Mouse (Mus musculus): Measurements from ENCODE around the gene Bpgm.

Bpgm gene

GRCm38 (mm10) chr6:34475974-34476794 lies at the start of gene Bpgm:
TSS of gene Bpgm (plus strand) at chr6:34476207.
- peak; percentile 98 for DNase-seq (ENCODE audit: low read depth, low spot score)

DNA sequence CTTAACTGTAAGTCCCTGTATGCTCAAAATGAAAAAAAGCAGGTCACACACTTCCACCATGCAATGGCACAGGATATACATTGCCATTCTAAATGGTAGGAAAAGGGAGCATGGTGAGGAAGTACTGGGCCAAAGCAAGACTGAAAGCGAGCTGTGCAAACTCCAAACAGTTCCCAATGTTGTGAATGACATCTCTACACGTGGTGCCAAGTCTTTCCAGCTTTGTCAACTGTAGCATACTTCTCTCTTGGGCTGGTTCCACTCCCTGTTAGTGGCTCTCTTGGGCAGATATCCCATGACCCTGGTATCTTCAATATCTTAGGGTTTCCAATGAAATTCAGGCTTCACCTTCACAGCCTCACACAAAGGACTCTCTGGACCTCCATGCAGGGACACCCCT lies 37.0 kb upstream of the Bpgm start:
- DNase-seq (ENCODE audit: low read depth, low spot score): no peak

GRCm38 (mm10) chr6:34441556-34442257 lies 34.3 kb upstream of the Bpgm start:
- no peak for DNase-seq (ENCODE audit: low read depth, low spot score)

GRCm38 (mm10) chr6:34443791-34444190 lies 32.2 kb upstream of the Bpgm start:
- DNase-seq (ENCODE audit: low read depth, low spot score): no peak

DNA sequence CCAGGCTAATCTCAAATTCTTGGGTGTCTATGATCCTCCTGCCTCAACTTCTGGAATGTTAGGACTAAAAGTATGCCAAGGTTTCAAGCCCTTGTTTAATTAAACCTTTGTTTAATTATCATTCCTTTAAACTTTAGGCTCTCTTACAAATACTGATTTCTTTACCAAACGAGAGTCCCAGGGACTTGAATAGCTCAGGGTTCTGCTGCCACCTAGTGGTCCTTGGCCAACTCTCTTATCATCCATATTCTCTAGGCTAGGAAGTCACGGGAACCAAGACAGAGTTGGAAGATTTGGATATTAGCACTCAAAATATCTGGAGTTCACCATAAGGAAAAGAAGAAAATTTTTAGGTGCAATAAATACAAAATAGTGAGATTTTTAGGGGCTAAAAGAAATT lies 28.0 kb upstream of the Bpgm start:
- DNase-seq (ENCODE audit: low read depth, low spot score): peak; percentile 79

GRCm38 (mm10) chr6:34448696-34449095 lies 27.3 kb upstream of the Bpgm start:
- no peak for DNase-seq (ENCODE audit: low read depth, low spot score)

DNA sequence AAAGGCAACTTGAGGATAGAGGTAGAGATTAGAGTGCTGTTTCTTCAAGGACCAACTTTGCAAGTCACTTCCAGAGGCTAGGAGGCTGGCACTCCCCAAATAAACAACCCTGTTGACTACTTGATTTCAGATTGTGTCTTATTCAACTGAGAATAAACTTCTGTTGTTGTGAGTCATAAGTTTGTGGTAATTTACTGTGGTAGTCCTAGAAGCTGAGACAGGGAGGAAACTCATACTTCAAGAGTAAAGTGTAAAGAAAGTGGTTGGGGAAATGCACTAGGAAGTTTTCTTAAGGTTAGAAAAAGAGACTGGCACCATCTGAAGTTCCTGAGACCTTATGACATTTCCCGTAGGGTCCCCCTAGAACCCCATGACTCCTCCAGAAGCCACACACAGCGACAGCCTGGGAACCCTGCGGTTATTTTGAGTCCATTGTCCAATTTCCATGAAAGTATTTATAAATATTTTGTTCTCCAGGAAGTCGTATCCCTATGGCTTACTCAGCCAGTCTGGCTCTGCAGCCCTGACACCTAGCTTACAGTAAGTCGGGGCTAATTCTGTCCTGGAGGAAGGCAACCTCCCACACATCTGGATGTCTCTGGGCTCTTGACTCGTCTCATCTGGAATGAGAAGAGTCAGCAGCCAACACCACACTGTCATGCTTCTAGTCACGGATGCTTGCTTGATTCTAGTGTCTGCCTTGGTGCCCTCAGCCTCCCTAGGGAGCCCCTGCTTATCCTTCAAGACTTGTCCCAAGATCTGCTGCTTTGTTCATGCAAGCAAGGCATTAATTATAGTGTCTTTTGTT lies 22.8 kb upstream of the Bpgm start:
- no peak for DNase-seq (ENCODE audit: low read depth, low spot score)

- no peak for DNase-seq (ENCODE audit: low read depth, low spot score)
Observed at GRCm38 (mm10) chr6:34459456-34459855, 16.6 kb upstream of the Bpgm start.

DNA sequence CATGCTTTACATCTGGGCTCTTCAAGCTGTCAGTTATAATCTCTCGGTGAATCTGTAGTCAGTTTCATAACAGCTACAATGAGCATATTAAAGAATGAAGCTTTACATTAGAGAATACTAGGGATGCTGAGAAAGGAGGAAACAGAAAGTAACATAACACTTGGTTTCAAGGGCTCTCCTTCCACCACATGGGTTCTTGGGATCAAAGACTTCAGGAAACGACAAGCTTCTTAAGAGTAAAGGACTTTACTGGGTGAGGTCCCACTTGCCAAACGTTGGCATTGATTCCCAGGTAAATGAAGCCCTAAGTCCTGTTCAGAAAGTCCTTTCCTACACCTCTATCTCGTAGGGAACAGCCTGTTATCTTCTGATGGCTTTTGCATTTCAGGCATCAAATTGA lies 15.4 kb upstream of the Bpgm start:
- no peak for DNase-seq (ENCODE audit: low read depth, low spot score)

DNA sequence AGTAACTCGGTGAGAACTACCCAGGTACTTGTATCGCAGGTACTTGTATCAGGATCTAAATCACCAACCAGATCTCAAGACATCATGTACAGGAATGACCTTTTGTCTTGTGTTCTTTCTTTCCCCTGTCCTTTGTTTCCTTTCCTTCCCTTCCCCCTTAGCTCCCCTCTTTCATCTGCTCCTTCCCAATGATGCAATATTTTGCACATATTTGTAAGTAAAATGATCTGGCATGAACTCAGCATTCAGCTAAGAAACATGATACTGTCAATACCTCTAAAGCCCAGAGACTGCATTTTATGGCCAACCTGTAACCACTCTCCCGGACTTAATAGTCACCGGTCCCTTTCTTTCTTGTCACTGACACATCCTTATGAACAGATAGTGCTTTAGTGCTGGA lies 12.4 kb upstream of the Bpgm start:
- DNase-seq (ENCODE audit: low read depth, low spot score): no peak

GRCm38 (mm10) chr6:34471434-34472110 lies 4.4 kb upstream of the Bpgm start:
- no peak for DNase-seq (ENCODE audit: low read depth, low spot score)

DNA sequence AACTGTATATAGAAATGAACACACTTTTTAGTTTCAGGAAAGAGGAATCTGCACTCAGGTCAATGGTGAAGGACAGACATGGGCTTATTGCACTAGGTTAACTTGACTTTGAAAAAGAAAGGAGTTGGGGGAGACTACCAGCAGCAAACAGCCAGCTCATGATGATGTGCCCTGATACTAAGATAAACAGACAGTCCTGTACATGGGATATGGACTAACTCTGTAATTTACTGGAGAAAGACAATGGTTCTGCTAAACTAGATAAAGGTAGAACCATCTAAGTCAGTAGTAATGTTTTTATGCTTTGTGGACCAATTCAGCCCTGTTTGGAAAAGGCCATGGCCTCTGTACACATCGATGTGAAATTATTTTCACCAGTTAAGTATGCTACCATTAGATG lies 2.7 kb upstream of the Bpgm start:
- no peak for DNase-seq (ENCODE audit: low read depth, low spot score)

DNA sequence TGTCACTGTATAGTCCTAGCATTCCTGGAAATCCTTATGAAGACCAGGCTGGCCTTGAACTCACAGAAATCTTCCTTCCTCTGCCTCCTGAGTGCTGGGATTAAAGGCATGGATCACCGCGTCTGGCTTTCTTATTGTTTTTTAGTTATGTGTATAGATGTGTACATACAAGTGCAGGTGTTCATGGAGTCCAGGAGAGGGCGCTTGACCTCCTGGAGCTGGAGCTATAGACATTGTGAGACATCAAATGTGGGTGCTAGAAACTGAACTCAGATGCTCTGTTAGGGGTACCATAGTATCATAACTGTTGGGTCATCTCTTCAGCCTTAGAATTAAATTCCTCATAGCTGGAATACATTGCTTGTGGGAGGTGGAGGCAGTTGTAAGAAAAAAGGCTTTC lies 2.0 kb upstream of the Bpgm start:
- no peak for DNase-seq (ENCODE audit: low read depth, low spot score)

DNA sequence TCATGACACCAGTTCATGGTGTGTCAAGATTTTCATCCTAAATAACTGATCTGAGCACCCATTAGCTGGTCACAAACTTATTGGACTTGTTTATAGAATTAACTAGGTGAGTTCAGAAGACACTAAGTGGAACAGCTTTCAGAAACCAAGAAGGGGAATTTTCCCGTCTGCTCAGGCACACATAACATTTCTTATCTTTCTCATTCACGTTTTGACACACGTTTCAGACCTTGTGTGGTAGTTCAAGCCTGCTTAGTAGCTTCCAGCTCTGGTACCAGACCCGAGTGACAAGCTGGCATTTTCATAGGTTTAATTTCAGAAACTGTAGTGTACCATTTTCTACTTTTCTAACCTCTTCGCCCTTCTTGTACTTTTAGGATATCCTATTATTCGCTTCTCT lies 616 bp upstream of the Bpgm start:
- DNase-seq (ENCODE audit: low read depth, low spot score): no peak

DNA sequence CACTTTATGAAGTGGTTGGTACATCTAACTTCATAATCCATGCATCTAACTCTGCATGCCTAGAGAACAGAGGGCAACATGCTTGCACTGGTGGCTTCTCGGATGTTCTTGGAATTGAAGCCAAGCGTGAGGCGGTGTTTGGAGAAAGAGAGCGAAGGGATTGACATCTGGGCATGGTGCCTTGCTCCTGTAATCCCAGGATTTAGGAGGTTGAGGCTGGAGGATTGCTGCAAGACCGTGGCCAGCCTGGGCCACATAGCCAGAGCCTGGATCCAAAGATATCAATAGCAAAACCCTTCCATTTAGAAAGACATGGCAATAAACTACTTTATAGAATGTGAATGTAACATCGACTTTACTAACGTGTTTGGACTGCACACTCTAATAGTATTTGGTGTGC lies 2.0 kb downstream of the Bpgm start:
- no peak for DNase-seq (ENCODE audit: low read depth, low spot score)

DNA sequence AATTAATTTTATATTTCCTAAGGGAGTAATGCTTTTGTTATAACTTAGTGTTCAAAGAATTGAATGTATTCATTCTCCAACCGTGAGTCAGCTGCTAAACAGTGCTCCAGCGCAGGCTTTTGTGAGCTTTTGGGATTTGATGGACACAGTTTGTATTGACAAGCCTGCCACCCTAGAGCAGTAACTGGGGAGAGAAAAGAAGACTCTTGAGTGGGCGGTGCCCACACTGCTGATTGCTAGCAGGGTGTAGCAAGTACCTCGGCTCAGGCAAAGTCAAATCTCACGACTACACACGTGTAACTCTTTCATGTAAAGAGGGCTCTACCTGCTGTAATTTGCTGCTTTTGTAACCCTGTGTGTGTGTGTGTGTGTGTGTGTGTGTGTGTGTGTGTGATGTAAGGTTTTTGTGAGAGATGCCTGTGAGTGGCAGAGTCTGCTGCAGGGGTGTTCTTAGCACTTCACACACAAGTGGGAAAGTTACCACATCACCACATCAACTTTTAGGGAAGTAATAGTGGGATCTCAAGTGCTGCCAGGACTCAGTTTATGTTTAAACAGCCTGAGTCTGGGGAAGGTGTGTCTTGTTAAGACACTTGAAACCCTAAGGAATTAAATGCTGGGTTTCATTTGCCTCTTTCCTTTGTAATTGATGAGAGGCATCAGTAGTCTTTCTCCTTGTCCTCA lies 2.8 kb downstream of the Bpgm start:
- DNase-seq (ENCODE audit: low read depth, low spot score): no peak

DNA sequence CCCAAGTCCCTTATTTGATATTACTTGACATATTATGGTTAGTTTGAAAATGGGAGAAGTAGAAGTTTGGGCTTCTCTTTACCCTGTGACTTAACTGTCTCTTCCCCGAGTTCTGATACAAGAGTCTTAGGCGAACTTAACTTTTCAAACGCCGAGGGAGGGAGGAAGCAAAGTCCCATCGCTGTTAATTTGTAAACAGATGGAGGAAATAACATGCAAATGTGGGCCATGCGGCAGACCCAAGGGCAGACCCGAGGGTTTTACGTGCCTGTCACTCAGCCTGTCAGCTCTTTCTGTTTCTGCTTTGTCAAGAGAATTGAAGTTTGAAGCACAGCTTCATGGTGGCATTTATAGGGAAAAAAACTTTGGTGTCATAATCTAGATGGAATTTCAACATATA lies 3.5 kb downstream of the Bpgm start:
- DNase-seq (ENCODE audit: low read depth, low spot score): no peak

DNA sequence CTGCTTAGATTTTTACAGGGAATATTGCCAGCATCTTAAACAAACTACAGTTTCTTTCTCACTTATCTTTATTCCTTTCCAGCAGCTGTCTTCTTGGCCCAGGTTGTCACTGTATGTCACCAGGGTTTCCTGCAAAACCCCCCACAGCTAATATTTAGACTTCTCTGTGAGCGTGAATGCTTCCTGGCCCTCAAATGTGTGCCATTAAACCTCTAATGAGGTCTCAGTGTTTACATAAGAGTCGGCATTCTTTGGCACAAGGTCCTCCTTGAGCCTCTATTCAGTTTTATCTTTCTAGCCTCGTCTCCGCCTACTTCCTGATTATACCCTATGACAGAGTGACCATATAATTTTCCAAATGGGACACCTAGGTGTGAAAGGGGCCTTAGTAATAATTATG lies 4.7 kb downstream of the Bpgm start:
- DNase-seq (ENCODE audit: low read depth, low spot score): no peak

DNA sequence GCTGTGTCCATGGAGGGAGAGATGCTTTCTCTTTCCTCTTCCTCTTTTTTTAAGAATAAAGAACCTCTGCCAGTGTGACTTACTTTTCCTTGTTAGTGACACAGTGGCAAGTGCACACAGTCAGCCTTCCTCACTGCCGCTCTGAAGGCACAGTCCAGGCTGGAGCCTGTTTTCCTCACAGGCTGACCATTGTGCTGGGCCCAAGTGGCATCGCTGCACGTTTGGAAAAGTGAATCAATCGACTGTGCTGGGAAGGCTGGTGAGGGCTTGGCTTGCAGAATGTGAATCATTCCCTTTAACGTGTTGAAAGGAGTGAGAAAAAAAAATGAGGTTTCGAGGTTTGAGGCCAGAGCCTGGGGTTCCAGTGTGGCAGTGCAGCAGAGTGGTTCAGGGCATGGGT lies 5.3 kb downstream of the Bpgm start:
- no peak for DNase-seq (ENCODE audit: low read depth, low spot score)

DNA sequence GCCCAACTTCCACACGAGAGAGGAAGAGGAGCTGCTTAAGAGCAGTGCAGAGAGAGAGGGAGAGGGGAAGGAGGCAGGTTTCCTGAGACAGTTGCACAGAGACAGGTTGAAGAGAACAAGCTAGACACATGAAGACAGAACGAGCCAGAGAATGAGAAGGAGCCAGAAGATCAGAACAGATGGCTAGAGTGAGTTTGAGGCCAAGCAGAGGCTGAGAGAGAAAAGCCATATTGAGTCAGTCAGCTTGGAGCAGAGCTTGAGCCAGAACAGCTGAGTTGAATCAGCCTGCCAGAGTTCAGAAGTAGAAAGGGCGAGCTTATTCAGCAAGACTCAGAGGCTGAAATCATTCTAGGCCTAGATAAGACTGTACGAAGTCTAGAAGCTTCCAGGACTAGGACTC lies 6.8 kb downstream of the Bpgm start:
- DNase-seq (ENCODE audit: low read depth, low spot score): no peak

- DNase-seq (ENCODE audit: low read depth, low spot score): no peak
Observed at GRCm38 (mm10) chr6:34483390-34483789, 7.4 kb downstream of the Bpgm start.
